Mouse (Mus musculus): ENCODE measurements around the gene Tmem140.

GRCm38 (mm10) chr6:34876835-34877156 lies 13.8 kb downstream of the Tmem140 start:
- no peak for TF ChIP-seq CTCF (IDR thresholded peaks at IDR 0.05; ENCODE audit: insufficient read depth, low read depth, low read length)
- TF ChIP-seq POLR2A (IDR thresholded peaks at IDR 0.05; ENCODE audit: insufficient read depth, low read depth, low read length) = no peak
